Comparison of ENCODE assay signal across 8 mouse cellular contexts in the genomic region with DNA sequence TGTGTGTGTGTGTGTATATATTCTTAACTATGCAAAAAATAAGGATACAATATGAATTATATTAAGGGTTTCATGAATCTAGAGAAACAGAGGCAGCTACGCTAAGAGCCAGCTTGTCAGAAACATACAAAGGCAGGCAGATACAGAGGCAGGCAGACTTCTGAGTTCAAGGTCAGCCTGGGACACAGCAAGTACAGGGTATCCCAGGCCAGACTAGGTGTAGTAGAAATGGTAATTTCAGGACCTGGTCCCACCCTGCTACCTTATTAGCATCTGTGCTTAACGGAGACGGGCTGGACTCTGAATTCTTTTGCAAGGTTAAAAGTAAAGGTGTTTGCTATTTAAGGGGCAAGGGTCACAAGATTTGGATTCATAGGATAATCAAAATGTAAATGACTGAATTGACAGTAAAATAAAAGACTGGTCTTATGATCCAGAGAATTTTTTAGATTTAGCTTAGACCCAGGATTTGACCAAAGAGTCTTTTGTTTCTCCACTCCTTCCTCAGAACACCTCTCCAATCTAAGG. TPM values are rescaled to one million over a fixed set of nuclear protein-coding genes. Genes with fewer than 3 reads are reported as not detected.
A peak's percentile ranks its signal among the peaks of the same experiment; 100 is the strongest.
DNase-seq lines count a peak whose midpoint lies in the region; ATAC-seq and TF ChIP-seq lines count a peak whose summit lies in the region.

A gene (plus strand): TSS at position 478 of the 528 bp plus-strand sequence.

- TF ChIP-seq CTCF in liver, postnatal 0 days (IDR thresholded peaks at IDR 0.05; ENCODE audit: low read depth): no peak

- TF ChIP-seq EP300 in liver, postnatal 0 days (IDR thresholded peaks at IDR 0.05; ENCODE audit: low read depth): no peak

- ATAC-seq in activated CD4-positive, CD25-positive, alpha-beta regulatory T cell, adult 4 months: no peak
- no peak for ATAC-seq in hindbrain, embryonic 14.5 days (ENCODE audit: low FRiP score)
- ATAC-seq in liver, postnatal 0 days: no peak

- H3K27me3 ChIP-seq in hindbrain, embryonic 14.5 days (ENCODE audit: control insufficient read depth, insufficient read depth, low read length): peaks cover 23% of the 10 kb centered on the region
- H3K27me3 ChIP-seq in liver, postnatal 0 days (ENCODE audit: insufficient read depth, low read length): no peaks in the 10 kb centered on the region

- no peak within 1 kb of the TSS for H3K4me3 ChIP-seq in hindbrain, embryonic 14.5 days (replicated peaks; ENCODE audit: low read length)
- H3K4me3 ChIP-seq in liver, postnatal 0 days (ENCODE audit: low read depth, low read length): no peak within 1 kb of the TSS

- H3K9ac ChIP-seq in hindbrain, embryonic 14.5 days: no peak within 1 kb of the TSS
- no peak within 1 kb of the TSS for H3K9ac ChIP-seq in liver, postnatal 0 days (replicated peaks)

- no peak within 1 kb of the TSS for H3K4me2 ChIP-seq in hindbrain, embryonic 14.5 days (replicated peaks)
- H3K4me2 ChIP-seq in liver, postnatal 0 days (ENCODE audit: low read depth, low read length): no peak within 1 kb of the TSS

- no peaks in the 10 kb centered on the region for H3K9me3 ChIP-seq in hindbrain, embryonic 14.5 days (ENCODE audit: control insufficient read depth, low read length)
- H3K9me3 ChIP-seq in liver, postnatal 0 days (ENCODE audit: low read length): no peaks in the 10 kb centered on the region

- DNase-seq in heart, adult 11 months: peak; percentile 57
- no peak for DNase-seq in heart, adult 9 months (ENCODE audit: low spot score in 2 of 2)
- DNase-seq in gastrocnemius, adult 18-20 months (ENCODE audit: low spot score): no peak
- DNase-seq in hindbrain, embryonic 14.5 days (ENCODE audit: low spot score): no peak
- no peak for DNase-seq in liver, postnatal 0 days
- no peak for DNase-seq in right cerebral cortex, postnatal 25 days
- no peak for DNase-seq in MN1 (ENCODE audit: low spot score)

- WGBS in hindbrain, embryonic 14.5 days: 80% methylated on average over 3 of the region's 3 CpGs
- 80% methylated on average over 3 of the region's 3 CpGs for WGBS in liver, postnatal 0 days (ENCODE audit: insufficient replicate concordance)

- no peaks in the 10 kb centered on the region for H3K36me3 ChIP-seq in hindbrain, embryonic 14.5 days (replicated peaks; ENCODE audit: control insufficient read depth, insufficient read depth)
- H3K36me3 ChIP-seq in liver, postnatal 0 days (replicated peaks; ENCODE audit: insufficient read depth, low read length): no peaks in the 10 kb centered on the region

- no peak within 1 kb of the TSS for H3K27ac ChIP-seq in hindbrain, embryonic 14.5 days
- no peak within 1 kb of the TSS for H3K27ac ChIP-seq in liver, postnatal 0 days (ENCODE audit: low read depth)

- no peaks in the 10 kb centered on the region for H3K4me1 ChIP-seq in hindbrain, embryonic 14.5 days (replicated peaks; ENCODE audit: control insufficient read depth, insufficient read depth, low read length)
- 0 out of 2 replicates have a peak, but pooled peaks cover 7% of the 10 kb centered on the region for H3K4me1 ChIP-seq in liver, postnatal 0 days (ENCODE audit: insufficient read depth)

RNA-seq across cellular contexts. Expression of the gene that starts here (rescaled TPM):
- polyA plus RNA-seq in activated CD4-positive, CD25-positive, alpha-beta regulatory T cell, adult 4 months (2017; shearing (Covaris generic)): 10 to 100 TPM; 33.5 to 37.3 TPM
- total RNA-seq in gastrocnemius, adult 18-20 months (2021): 10 to 100 TPM; 13.4 to 16.7 TPM
- 33.2 and 45.9 TPM in 2 replicates for polyA plus RNA-seq in hindbrain, embryonic 14.5 days (2014; fragmentation: Nextera tagmentation; extraction: Ambion mirVana)
- polyA plus RNA-seq in liver, postnatal 0 days (2015; fragmentation: Nextera tagmentation; extraction: Ambion mirVana): 15.7 and 18.4 TPM in 2 replicates
